Mouse (Mus musculus): ENCODE measurements around the gene Nip7. TPM values are rescaled to one million over a fixed set of nuclear protein-coding genes. Genes with fewer than 3 reads are reported as not detected.
A peak's percentile ranks its signal among the peaks of the same experiment; 100 is the strongest.
"Not testable (repeated sequence)": the region's sequence is repeated elsewhere in the genome, so short reads cannot be mapped to it uniquely, and the experiment has no call there.

Nip7 gene
- polyA plus RNA-seq, 1 experiment from 2014 or later = 108 TPM

DNA sequence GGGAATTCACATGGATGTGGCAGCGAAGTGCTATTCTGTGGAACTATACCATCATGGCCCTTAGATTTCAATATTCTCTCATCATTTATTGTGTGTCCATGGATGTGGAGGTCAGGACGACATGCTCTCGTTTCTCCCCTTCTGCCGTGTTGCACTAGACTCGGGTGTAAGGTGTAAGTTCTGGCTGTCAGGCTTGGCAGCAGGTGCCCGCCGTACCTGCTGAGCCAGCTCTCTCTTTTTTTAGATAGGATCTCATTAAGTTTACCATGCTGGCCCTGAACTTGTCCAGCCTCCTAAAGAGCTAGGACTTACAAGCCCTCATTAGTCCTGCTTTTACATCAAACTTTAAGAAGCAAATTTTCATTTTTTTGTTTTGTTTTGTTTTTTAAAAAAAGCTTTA is 33.9 kb downstream of the Nip7 start:
- DNase-seq (no peak), ATAC-seq (ENCODE audit: insufficient read depth) (no peak)
- Histone ChIP-seq H3K36me3 (ENCODE audit: insufficient read depth) (peaks cover 70% of the 10 kb centered on the region), H3K4me1 (ENCODE audit: insufficient read depth) (peaks cover 3% of the 10 kb centered on the region; the same call in 1 of the 2 replicates), H3K27me3 (ENCODE audit: insufficient read depth, low read length) (no peaks in the 10 kb centered on the region), H3K4me3 (ENCODE audit: low read depth, low read length) (no peak overlapping the region), H3K27ac (ENCODE audit: low read depth) (no peak overlapping the region), H3K9me3 (ENCODE audit: low read depth, low read length) (no peaks in the 10 kb centered on the region), H3K4me2 (no peak overlapping the region), H3K9ac (no peak overlapping the region)
- 94% methylated on average over 7 of the region's 7 CpGs for WGBS
- no peak for TF ChIP-seq CTCF (IDR thresholded peaks at IDR 0.05; ENCODE audit: low read depth)

DNA sequence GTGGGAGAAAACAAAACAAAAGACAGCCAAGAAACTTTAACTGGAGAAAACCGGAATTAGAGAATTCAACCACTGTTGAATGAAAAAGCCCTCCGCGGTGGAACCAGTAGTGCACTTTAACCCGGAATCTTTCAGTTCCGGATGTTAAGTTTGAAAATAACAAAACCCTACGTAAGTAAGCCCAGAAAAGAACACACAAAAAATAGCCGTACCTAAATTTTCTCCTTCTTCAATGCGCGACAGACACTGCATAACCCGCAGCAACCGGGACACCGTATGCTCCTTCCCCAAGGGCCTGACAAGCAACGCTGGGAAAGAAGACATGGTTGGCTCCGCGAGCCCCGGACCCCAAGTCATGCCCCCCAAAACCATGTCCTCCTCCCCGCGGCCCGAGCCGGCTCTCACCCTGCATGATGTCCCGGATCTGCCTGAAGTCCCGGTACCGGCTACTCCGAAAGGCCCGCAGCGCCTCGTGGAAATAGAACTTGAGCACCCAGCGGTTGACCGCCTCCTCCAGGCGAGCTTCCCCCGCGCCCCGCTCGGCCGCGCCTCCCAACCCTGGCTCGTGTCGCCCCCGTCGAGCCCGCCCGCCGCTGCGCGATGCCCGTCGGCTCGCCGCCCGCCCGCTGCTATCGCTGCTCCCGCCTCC is 39.2 kb downstream of the Nip7 start:
- peak overlapping the region; percentile 75 for H3K4me2 ChIP-seq
- peaks cover 3% of the 10 kb centered on the region; the same call in 1 of the 2 replicates for H3K4me1 ChIP-seq (ENCODE audit: insufficient read depth)
- H3K9ac ChIP-seq = peak overlapping the region; percentile 91
- no peak for TF ChIP-seq CTCF (IDR thresholded peaks at IDR 0.05; ENCODE audit: low read depth)
- no peaks in the 10 kb centered on the region for H3K27me3 ChIP-seq (ENCODE audit: insufficient read depth, low read length)
- peak; percentile 68 for DNase-seq
- peak overlapping the region; percentile 94 for H3K27ac ChIP-seq (ENCODE audit: low read depth)
- ATAC-seq (ENCODE audit: insufficient read depth) = peak; percentile 81
- WGBS = 1% methylated on average over 53 of the region's 53 CpGs
- peaks cover 35% of the 10 kb centered on the region for H3K36me3 ChIP-seq (ENCODE audit: insufficient read depth)
- H3K9me3 ChIP-seq (ENCODE audit: low read depth, low read length) = no peaks in the 10 kb centered on the region
- peak overlapping the region; percentile 81 for H3K4me3 ChIP-seq (ENCODE audit: low read depth, low read length)

DNA sequence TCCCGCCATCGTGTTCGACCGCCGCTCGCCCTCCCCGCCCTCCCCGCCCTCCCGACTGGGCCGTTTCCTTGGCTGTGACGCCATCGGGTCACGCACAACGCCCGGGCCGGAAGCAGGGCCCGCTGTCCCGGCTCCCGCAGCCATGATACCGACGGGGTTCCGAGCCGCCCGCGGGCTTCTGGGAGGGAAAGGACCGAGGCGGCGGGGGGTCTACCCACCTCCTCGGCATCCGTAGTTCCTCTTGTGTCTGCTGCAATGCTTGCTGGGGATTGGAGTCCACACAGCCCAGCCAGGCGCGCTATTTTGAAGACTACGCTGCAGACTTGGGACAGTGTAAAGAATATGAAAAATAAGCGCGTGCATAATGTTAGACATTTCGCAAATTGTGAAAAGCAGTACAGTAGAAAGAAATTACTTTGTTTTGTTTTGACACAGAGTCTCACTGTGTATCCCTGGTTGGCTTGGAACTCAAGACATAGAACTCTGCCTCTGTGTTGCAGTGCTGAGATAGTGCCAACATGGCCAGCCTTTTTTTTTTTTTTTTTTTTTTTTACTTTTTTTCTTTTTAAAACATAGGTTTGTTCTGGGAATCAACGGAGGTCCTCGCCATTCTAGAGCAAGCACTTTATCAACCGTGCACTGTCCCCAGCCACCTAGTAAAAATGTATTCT is 39.8 kb downstream of the Nip7 start, which contains the start of gene Terf2:
Gene Terf2, minus strand, starts transcription at position 182 of the 671 bp plus-strand sequence.
- Histone ChIP-seq H3K9me3 (ENCODE audit: low read depth, low read length) (no peaks in the 10 kb centered on the region), H3K27me3 (ENCODE audit: insufficient read depth, low read length) (no peaks in the 10 kb centered on the region), H3K9ac (peak within 1 kb of the TSS; percentile 91), H3K36me3 (ENCODE audit: insufficient read depth) (peaks cover 29% of the 10 kb centered on the region), H3K4me3 (ENCODE audit: low read depth, low read length) (peak within 1 kb of the TSS; percentile 81), H3K4me1 (ENCODE audit: insufficient read depth) (peaks cover 3% of the 10 kb centered on the region; the same call in 1 of the 2 replicates), H3K27ac (ENCODE audit: low read depth) (peak within 1 kb of the TSS; percentile 94), H3K4me2 (peak within 1 kb of the TSS; percentile 75)
- ATAC-seq (ENCODE audit: insufficient read depth) (peak; percentile 98), DNase-seq (peak; percentile 97)
- TF ChIP-seq CTCF (IDR thresholded peaks at IDR 0.05; ENCODE audit: low read depth) = no peak
- WGBS = 4% methylated on average over 37 of the region's 39 CpGs

DNA sequence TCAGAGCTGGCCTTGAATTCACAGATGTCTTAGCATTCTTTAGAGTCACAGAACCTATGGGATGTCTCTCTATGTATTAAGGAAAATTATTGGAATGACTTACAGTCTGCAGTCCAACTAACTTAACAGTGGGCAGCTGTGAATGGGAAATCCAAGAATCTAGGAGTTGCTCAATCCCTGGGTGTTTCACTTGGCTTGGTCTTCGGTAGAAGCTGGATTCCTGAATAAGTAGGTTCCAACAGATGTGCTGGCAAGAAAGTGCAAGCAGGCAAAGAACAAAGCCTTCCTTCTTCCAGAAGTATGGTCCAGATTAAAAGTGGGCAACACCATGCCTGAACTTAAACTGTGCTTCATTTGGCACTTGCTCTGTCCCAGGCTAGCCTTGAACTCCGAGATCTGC is 44.0 kb downstream of the Nip7 start:
- Histone ChIP-seq H3K4me1 (ENCODE audit: insufficient read depth) (no peaks in the 10 kb centered on the region), H3K9me3 (ENCODE audit: low read depth, low read length) (no peaks in the 10 kb centered on the region), H3K27me3 (ENCODE audit: insufficient read depth, low read length) (no peaks in the 10 kb centered on the region), H3K4me3 (ENCODE audit: low read depth, low read length) (no peak overlapping the region), H3K9ac (no peak overlapping the region), H3K4me2 (no peak overlapping the region), H3K36me3 (ENCODE audit: insufficient read depth) (no peaks in the 10 kb centered on the region), H3K27ac (ENCODE audit: low read depth) (no peak overlapping the region)
- no peak for DNase-seq
- WGBS = 83% methylated on average over 2 of the region's 2 CpGs
- no peak for TF ChIP-seq CTCF (IDR thresholded peaks at IDR 0.05; ENCODE audit: low read depth)
- no peak for ATAC-seq (ENCODE audit: insufficient read depth)

DNA sequence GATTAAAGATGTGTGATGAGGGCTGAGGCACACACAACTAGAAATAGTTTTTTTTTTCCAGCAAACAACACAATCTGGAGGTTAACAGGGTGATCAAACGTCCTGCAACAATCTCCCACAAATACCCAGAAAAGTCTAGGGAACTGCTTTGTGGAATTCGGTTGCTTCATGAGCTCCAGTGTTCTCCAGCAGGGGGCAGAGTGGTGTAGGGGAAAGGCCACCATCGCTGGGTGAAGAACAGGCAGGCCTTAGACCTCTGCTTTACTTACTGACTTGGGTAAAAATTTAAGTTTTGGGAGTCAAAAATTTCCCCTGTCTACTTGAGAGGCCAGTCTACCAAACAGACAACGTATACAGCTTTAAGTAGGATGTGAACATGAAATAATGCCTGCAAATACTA is 47.9 kb downstream of the Nip7 start:
- Histone ChIP-seq H3K27me3 (ENCODE audit: insufficient read depth, low read length) (no peaks in the 10 kb centered on the region), H3K9me3 (ENCODE audit: low read depth, low read length) (no peaks in the 10 kb centered on the region), H3K27ac (ENCODE audit: low read depth) (no peak overlapping the region), H3K4me2 (no peak overlapping the region), H3K9ac (no peak overlapping the region), H3K4me1 (ENCODE audit: insufficient read depth) (peaks cover 4% of the 10 kb centered on the region; the same call in 1 of the 2 replicates), H3K4me3 (ENCODE audit: low read depth, low read length) (no peak overlapping the region), H3K36me3 (ENCODE audit: insufficient read depth) (no peaks in the 10 kb centered on the region)
- peak; percentile 89 for DNase-seq
- WGBS = 7% methylated on average over 4 of the region's 4 CpGs
- peak; percentile 90 for TF ChIP-seq CTCF (IDR thresholded peaks at IDR 0.05; ENCODE audit: low read depth)
- ATAC-seq (ENCODE audit: insufficient read depth) = no peak

DNA sequence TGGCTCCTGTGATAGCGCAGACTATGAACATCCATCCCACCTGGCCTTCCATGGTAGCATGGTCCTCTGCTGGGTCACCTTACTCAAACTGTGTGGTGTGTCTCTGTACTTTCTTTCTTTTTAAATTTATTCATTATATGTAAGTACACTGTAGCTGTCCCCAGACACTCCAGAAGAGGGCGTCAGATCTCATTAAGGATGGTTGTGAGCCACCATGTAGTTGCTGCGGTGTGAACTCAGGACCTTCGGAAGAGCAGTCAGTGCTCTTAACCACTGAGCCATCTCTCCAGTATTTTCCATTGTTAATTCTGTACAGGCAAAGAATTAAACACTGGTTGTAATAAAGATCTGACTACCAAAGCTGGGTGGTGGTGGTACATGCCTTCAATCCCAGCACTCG is 51.4 kb downstream of the Nip7 start:
- not testable (repeated sequence) for H3K9me3 ChIP-seq (ENCODE audit: low read depth, low read length); H3K9ac ChIP-seq; DNase-seq; H3K27ac ChIP-seq (ENCODE audit: low read depth); H3K4me3 ChIP-seq (ENCODE audit: low read depth, low read length); ATAC-seq (ENCODE audit: insufficient read depth); H3K36me3 ChIP-seq (ENCODE audit: insufficient read depth); H3K4me1 ChIP-seq (ENCODE audit: insufficient read depth); H3K4me2 ChIP-seq; H3K27me3 ChIP-seq (ENCODE audit: insufficient read depth, low read length)
- 91% methylated on average over 5 of the region's 5 CpGs for WGBS

DNA sequence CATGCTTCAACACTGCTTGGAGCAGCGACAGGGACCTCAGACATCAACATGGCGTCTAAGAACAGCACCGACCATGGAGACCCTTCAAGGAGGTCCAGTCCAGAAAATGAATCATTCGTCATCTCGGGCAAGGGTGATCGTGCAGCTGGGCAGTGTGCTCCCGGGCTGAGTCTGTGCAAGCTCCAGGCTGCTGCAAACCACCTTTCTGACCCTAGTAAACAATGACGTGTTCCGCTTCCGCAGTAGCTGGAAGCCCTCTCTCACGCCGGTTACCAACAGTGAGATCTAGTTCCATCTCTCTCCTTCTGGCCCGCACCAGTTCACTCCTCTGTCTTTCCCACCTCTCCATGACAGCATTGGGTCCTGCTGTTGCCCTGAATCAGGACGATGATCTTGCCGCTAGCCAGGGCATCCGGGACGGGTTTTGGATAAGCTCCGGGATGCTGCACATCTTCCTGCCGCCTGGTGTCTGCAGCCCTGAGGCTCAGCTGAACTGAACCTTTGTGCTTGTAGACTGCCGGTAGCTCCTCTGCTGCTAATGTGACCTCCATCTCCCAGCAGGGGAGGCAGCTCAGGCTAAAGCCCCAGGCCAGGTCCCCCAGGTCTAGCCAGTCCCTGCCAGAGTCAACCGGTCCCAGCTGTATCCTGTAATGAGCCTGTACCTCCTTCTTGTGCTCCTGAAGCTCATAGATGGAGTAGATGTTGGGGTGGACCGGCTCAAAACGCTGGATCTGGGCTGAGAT is 52.5 kb downstream of the Nip7 start:
- H3K36me3 ChIP-seq (ENCODE audit: insufficient read depth) = no peaks in the 10 kb centered on the region
- H3K9me3 ChIP-seq (ENCODE audit: low read depth, low read length) = no peaks in the 10 kb centered on the region
- H3K27ac ChIP-seq (ENCODE audit: low read depth) = no peak overlapping the region
- no peaks in the 10 kb centered on the region for H3K27me3 ChIP-seq (ENCODE audit: insufficient read depth, low read length)
- peaks cover 4% of the 10 kb centered on the region for H3K4me1 ChIP-seq (ENCODE audit: insufficient read depth)
- no peak overlapping the region; the same call in 1 of the 2 replicates for H3K9ac ChIP-seq
- ATAC-seq (ENCODE audit: insufficient read depth) (peak; percentile 68; the same call in 1 of the 2 replicates), DNase-seq (peak; percentile 64)
- H3K4me2 ChIP-seq = peak overlapping the region; percentile 55
- TF ChIP-seq CTCF (IDR thresholded peaks at IDR 0.05; ENCODE audit: low read depth) = 0 out of 2 replicates have a peak, but pooled peaks have one; percentile 7
- H3K4me3 ChIP-seq (ENCODE audit: low read depth, low read length) = peak overlapping the region; percentile 11; the same call in 1 of the 2 replicates
- 36% methylated on average over 23 of the region's 23 CpGs for WGBS

Data from lung, embryonic 14.5 days (tissue).